Mouse (Mus musculus): ENCODE data around the gene Dctd. TPM values are rescaled to one million over a fixed set of nuclear protein-coding genes. Genes with fewer than 3 reads are reported as not detected.

The Dctd gene
- polyA plus RNA-seq (2012; rRNA removed): 25.7 and 50.9 TPM in 2 replicates

GRCm38 (mm10) chr8:48098792-48099191, at the start of gene Dctd:
TSS of gene Dctd (plus strand) at chr8:48099092.

Other genes with a start within 250 kb of the Dctd start
- gene Wwc2, start 108.2 kb upstream of the Dctd start, polyA plus RNA-seq (2012; rRNA removed): 8.6 and 9.1 TPM in 2 replicates